Mouse (Mus musculus) CD4-positive, CD25-positive, alpha-beta regulatory T cell, adult 2 months (primary cell): ENCODE measurements around the gene Pabpc6.

Source experiments
- DNase-seq: peaks from one replicate; pipeline ENCODE4 v3.0.0-alpha.2; 2012; ENCODE audit warnings: low read depth, low spot score

The Pabpc6 gene

GRCm38 (mm10) chr17:9669283-9669905 is at the start of gene Pabpc6:
Gene Pabpc6 (minus strand): TSS chr17:9669717.
- DNase-seq, result no peak

DNA sequence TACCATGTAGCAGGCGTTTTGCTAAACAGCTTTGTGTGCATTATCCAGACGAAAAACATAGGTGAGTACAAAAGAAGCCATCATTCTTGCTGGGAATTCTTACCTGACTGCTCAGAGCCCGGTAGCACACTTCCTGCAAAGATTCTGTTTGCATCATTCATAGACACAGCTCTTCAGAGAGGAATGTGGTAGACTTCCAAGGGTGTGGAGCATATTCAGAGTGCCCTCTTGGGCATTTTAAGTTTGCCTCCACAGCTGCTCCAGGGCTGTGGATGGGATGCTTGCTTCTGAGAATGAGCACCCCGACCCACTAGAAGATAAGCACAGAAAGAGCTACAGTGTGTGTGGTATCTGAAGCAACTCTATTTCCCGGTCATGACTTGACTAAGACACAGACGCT is 41.4 kb upstream of the Pabpc6 start:
- no peak for DNase-seq

- no peak for DNase-seq
Observed at GRCm38 (mm10) chr17:9708888-9709287, 39.4 kb upstream of the Pabpc6 start.

DNA sequence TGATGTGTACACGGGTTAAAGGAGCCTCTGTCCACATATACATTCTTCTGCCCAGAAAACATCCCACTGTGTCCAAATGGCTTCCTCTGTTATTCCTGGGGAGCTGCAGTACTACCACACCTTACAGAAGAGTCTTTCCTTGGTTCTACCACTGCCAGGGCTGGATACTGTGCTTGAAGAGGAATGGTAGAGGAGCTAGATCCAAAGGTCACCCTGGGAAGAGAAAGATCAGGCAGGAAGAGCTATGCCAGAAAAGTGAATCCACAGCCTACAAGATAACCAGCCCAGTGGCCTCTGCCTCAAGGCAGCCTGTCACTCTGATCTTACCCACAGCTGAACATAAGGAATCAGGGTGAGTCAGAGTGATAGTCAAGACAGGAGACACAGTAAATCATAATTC is 37.8 kb upstream of the Pabpc6 start:
- DNase-seq, result no peak

- no peak for DNase-seq
Observed at GRCm38 (mm10) chr17:9697763-9698162, 28.2 kb upstream of the Pabpc6 start.

GRCm38 (mm10) chr17:9691251-9691650 is 21.7 kb upstream of the Pabpc6 start:
- no peak for DNase-seq

- no peak for DNase-seq
Observed at GRCm38 (mm10) chr17:9683539-9684155, 14.1 kb upstream of the Pabpc6 start.

DNA sequence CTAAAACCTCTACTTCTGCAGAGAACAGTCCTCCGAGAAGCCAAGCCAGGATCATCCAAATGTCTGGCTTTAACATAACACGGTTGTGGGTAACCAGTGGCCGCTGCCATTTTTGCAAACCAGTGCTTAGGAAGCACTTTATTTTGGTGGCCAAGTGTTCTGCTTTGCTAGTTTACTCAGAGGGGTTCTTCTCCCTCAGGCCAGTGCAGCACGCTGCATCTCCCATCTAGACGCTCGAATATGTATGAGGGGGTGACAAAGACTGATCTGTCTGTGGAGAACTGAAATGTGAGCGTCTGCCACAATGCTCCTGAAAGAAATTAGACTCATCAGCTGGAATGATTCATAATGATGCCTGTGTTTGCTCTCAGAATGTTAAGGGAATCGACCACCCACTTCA is 11.2 kb upstream of the Pabpc6 start:
- no peak for DNase-seq

GRCm38 (mm10) chr17:9675175-9675789 is 5.8 kb upstream of the Pabpc6 start:
- no peak for DNase-seq

- no peak for DNase-seq
Observed at GRCm38 (mm10) chr17:9667955-9668354, 1.6 kb downstream of the Pabpc6 start.

GRCm38 (mm10) chr17:9658651-9659050 is 10.9 kb downstream of the Pabpc6 start:
- no peak for DNase-seq

- DNase-seq, result no peak
Observed at GRCm38 (mm10) chr17:9654155-9654554, 15.4 kb downstream of the Pabpc6 start.

DNA sequence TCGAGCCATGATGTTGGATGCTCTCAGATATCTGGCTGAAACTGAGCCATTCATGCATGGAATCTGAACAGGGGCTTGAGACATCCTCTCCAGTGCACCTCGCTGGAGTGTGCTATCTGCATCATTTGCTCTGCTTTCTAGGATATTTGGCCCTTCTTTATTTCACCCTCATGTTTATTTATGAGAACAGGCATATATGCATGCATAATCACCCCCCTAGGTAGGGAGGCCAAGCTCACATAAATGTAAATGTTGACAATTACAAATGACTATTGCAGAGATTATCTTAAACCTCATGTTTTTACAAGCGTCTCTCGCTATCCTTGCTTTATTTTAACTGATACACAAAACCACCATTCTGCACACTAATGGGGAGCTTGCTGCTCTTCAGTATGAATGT is 21.9 kb downstream of the Pabpc6 start:
- DNase-seq, result no peak

DNA sequence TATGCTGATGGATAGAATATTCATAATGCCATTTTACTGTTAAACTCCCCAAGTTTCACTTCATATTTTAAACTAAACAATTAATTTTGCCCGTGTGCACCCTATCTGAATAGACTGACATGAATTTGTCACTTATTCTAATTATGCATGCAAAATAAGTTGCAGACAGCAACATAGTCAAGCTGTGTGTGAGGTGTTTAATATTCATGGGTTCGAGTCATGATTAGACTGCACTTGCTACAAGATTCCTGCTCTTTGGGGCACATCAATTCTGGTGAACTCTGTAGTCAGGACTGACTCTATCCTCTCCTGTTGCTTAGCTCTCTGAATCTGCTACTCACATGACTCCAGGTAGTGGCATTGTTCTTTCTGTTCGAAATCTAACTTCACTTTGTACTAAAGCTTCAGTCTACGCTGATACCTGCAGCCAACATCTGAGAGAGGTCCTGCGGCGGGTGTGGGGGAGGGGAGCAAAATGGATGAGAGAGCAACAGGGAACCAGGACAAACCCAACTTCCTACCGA is 25.8 kb downstream of the Pabpc6 start:
- DNase-seq, result no peak

DNA sequence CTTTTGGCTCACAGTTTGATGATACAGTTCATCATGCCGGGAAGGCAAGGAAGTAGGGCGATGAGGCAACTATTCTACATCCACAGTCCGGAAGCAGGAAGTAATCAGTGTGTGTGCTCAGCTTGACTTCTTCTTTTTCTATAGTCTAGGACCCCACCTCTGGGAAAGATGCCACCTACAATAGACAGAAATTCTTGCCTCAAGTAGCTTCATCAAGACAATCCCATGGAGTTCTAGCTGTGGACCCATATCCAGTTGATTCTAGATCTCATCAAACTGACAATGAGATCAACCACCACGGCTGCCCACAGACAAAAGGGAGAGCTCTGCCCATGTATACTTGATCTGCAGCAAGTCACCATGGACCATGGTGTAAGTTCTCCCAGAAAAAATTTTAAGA is 32.5 kb downstream of the Pabpc6 start:
- DNase-seq, result no peak

- DNase-seq, result no peak
Observed at GRCm38 (mm10) chr17:9632579-9633252, 36.8 kb downstream of the Pabpc6 start.

DNA sequence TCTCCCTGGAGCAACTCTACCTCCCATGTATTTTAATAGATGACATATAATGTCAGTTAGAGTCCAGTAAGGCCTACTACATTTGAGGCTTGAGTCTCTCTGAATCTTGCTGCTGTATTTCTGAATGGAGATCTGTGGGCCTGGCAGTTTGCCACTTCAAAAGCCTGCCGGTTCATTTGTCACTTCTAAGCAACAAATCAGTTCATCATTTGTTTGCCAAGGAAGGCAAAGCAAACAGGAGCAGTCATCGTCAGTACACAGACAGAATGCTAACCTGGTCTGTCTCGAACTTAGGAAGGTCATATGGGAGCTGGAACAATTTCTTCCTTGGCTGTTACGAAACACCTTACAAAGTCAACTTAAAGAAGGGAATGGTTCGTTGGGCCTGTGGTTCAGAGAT is 37.4 kb downstream of the Pabpc6 start:
- DNase-seq, result no peak

GRCm38 (mm10) chr17:9631081-9631480 is 38.4 kb downstream of the Pabpc6 start:
- DNase-seq, result no peak

- DNase-seq, result no peak
Observed at GRCm38 (mm10) chr17:9627011-9627410, 42.5 kb downstream of the Pabpc6 start.
